Comparison of ENCODE assay signal across 7 mouse cellular contexts in the genomic region with DNA sequence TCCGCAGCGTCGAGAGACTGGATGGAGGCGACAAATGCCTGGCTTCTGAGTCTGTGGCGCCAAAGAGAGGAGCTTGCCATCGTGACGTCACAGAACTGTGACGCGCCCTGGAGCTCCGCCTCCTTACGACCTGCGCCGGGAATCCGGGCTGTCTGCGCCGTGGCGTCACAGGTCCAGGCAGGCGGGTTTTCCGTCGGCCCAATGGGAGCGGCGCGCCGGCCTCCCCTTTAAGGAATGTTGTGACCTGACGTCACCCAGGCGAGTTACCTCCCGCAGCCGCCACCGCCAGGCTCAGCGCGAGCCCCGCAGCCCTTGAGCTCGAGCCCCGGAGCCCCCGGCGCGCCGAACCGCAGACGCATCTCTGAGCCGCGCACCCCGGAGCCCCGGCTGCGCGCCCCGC. TPM values are rescaled to one million over a fixed set of nuclear protein-coding genes. Genes with fewer than 3 reads are reported as not detected.
A peak's percentile ranks its signal among the peaks of the same experiment; 100 is the strongest.
DNase-seq lines count a peak whose midpoint lies in the region; ATAC-seq lines count a peak whose summit lies in the region.

Gene Map1lc3a (plus strand): TSS at position 103 of the 400 bp plus-strand sequence.

- peak within 1 kb of the TSS; percentile 77 for H3K4me2 ChIP-seq in embryonic facial prominence, embryonic 11.5 days (ENCODE audit: low read depth, low read length)
- peak within 1 kb of the TSS; percentile 70 for H3K4me2 ChIP-seq in limb, embryonic 11.5 days (ENCODE audit: low read depth, severe bottlenecking)
- peak within 1 kb of the TSS; percentile 82 for H3K4me2 ChIP-seq in midbrain, embryonic 14.5 days (ENCODE audit: low read length)

- peak; percentile 99 for DNase-seq in adrenal gland, postnatal 14 days
- peak; percentile 96 for DNase-seq in embryonic facial prominence, embryonic 11.5 days (ENCODE audit: low spot score)
- peak; percentile 99 for DNase-seq in heart, adult 11 months
- DNase-seq in kidney, adult 18-20 months = peak; percentile 97
- peak; percentile 98 for DNase-seq in limb, embryonic 11.5 days (ENCODE audit: low spot score)
- DNase-seq in midbrain, embryonic 14.5 days = peak; percentile 98
- peak; percentile 88 to 92 for DNase-seq in spleen, adult 18-20 months

- 1% methylated on average over 31 of the region's 47 CpGs for whole genome bisulfite sequencing in embryonic facial prominence, embryonic 11.5 days
- under 1% methylated on average over 38 of the region's 47 CpGs for WGBS in limb, embryonic 11.5 days
- WGBS in midbrain, embryonic 14.5 days = under 1% methylated on average over 47 of the region's 47 CpGs

- no peaks in the 10 kb centered on the region for H3K9me3 ChIP-seq in embryonic facial prominence, embryonic 11.5 days (replicated peaks; ENCODE audit: control insufficient read depth, low read length)
- no peaks in the 10 kb centered on the region for H3K9me3 ChIP-seq in limb, embryonic 11.5 days (ENCODE audit: control insufficient read depth, low read length)
- H3K9me3 ChIP-seq in midbrain, embryonic 14.5 days (ENCODE audit: control insufficient read depth, low read length) = no peaks in the 10 kb centered on the region

- no peak within 1 kb of the TSS for H3K27ac ChIP-seq in embryonic facial prominence, embryonic 11.5 days (replicated peaks; ENCODE audit: low read depth, low read length)
- H3K27ac ChIP-seq in limb, embryonic 11.5 days (replicated peaks; ENCODE audit: low read depth, low read length) = no peak within 1 kb of the TSS
- peak within 1 kb of the TSS; percentile 87 for H3K27ac ChIP-seq in midbrain, embryonic 14.5 days (replicated peaks; ENCODE audit: low read depth, low read length)

- peak; percentile 84 for ATAC-seq in embryonic facial prominence, embryonic 11.5 days (replicated peaks; ENCODE audit: insufficient number of reproducible peaks, low FRiP score, low TSS enrichment, low read depth)
- ATAC-seq in limb, embryonic 11.5 days (ENCODE audit: insufficient number of reproducible peaks, low FRiP score, low TSS enrichment, low read depth) = peak; percentile 89
- peak; percentile 93 for ATAC-seq in midbrain, embryonic 14.5 days (ENCODE audit: low FRiP score, low TSS enrichment)

- H3K9ac ChIP-seq in embryonic facial prominence, embryonic 11.5 days (replicated peaks; ENCODE audit: low read length) = peak within 1 kb of the TSS; percentile 58
- peak within 1 kb of the TSS; percentile 87 for H3K9ac ChIP-seq in limb, embryonic 11.5 days (ENCODE audit: low read length)
- H3K9ac ChIP-seq in midbrain, embryonic 14.5 days (replicated peaks; ENCODE audit: low read length) = peak within 1 kb of the TSS; percentile 95

- no peaks in the 10 kb centered on the region; the same call in 1 of the 2 replicates for H3K4me1 ChIP-seq in embryonic facial prominence, embryonic 11.5 days (ENCODE audit: control insufficient read depth, insufficient read depth, low read length)
- peaks cover 5% of the 10 kb centered on the region; the same call in 1 of the 2 replicates for H3K4me1 ChIP-seq in limb, embryonic 11.5 days (ENCODE audit: control insufficient read depth, insufficient read depth, low read length)
- H3K4me1 ChIP-seq in midbrain, embryonic 14.5 days (ENCODE audit: control insufficient read depth, insufficient read depth, low read length) = peaks cover 10% of the 10 kb centered on the region

- no peaks in the 10 kb centered on the region for H3K27me3 ChIP-seq in embryonic facial prominence, embryonic 11.5 days (ENCODE audit: control insufficient read depth, insufficient read depth, low read length)
- H3K27me3 ChIP-seq in limb, embryonic 11.5 days (ENCODE audit: control insufficient read depth, insufficient read depth, low read length) = no peaks in the 10 kb centered on the region
- H3K27me3 ChIP-seq in midbrain, embryonic 14.5 days (ENCODE audit: control insufficient read depth, insufficient read depth, low read length) = no peaks in the 10 kb centered on the region

- H3K36me3 ChIP-seq in embryonic facial prominence, embryonic 11.5 days (replicated peaks; ENCODE audit: control insufficient read depth, insufficient read depth, low read depth, low read length) = no peaks in the 10 kb centered on the region
- H3K36me3 ChIP-seq in limb, embryonic 11.5 days (ENCODE audit: control insufficient read depth, insufficient read depth, low read length) = no peaks in the 10 kb centered on the region
- peaks cover 22% of the 10 kb centered on the region for H3K36me3 ChIP-seq in midbrain, embryonic 14.5 days (ENCODE audit: control insufficient read depth, insufficient read depth, low read length)

- peak within 1 kb of the TSS; percentile 64 for H3K4me3 ChIP-seq in embryonic facial prominence, embryonic 11.5 days (ENCODE audit: low read depth, low read length)
- H3K4me3 ChIP-seq in limb, embryonic 11.5 days (ENCODE audit: low read depth, low read length) = peak within 1 kb of the TSS; percentile 86
- peak within 1 kb of the TSS; percentile 94 for H3K4me3 ChIP-seq in midbrain, embryonic 14.5 days (replicated peaks; ENCODE audit: low read depth, low read length)

RNA-seq across cellular contexts. Expression of gene Map1lc3a, which starts in this region (rescaled TPM):
- 575 and 582 TPM in 2 replicates for total RNA-seq in adrenal gland, postnatal 14 days (2021)
- 113 and 149 TPM in 2 replicates for polyA plus RNA-seq in embryonic facial prominence, embryonic 11.5 days (2014; fragmentation: Nextera tagmentation; extraction: Ambion mirVana)
- polyA plus RNA-seq in limb, embryonic 11.5 days (2014; fragmentation: Nextera tagmentation; extraction: Ambion mirVana) = 114 and 116 TPM in 2 replicates
- 435 and 604 TPM in 2 replicates for polyA plus RNA-seq in midbrain, embryonic 14.5 days (2014; fragmentation: Nextera tagmentation; extraction: Ambion mirVana)
